In genomic region chr7:19755008-19755407, GRCm38 (mm10) we compare ENCODE assay signal across 18 mouse cellular contexts. TPM values are rescaled to one million over a fixed set of nuclear protein-coding genes. Genes with fewer than 3 reads are reported as not detected.
A peak's percentile ranks its signal among the peaks of the same experiment; 100 is the strongest.
DNase-seq lines count a peak whose midpoint lies in the region; ATAC-seq lines count a peak whose summit lies in the region.
"Had no signal": no experiment of that assay in that cellular context is flagged by ENCODE, and none has a peak within 500 bp of the region (broad histone marks: within the 10 kb centered on the region; RNA-seq: fewer than 3 reads in every experiment).

No protein-coding gene starts in this region.

- peaks cover 18% of the 10 kb centered on the region; the same call in 1 of the 2 replicates for H3K36me3 ChIP-seq in embryonic facial prominence, embryonic 14.5 days (ENCODE audit: control insufficient read depth, insufficient read depth, low read length)
- H3K36me3 ChIP-seq in embryonic facial prominence, embryonic 10.5 days (replicated peaks): peaks cover 26% of the 10 kb centered on the region
- peaks cover 12% of the 10 kb centered on the region for H3K36me3 ChIP-seq in kidney, embryonic 16.5 days (ENCODE audit: insufficient read depth, low read length)
- peaks cover 13% of the 10 kb centered on the region; the same call in 1 of the 2 replicates for H3K36me3 ChIP-seq in intestine, embryonic 14.5 days (ENCODE audit: control insufficient read depth, insufficient read depth, low read length)
- H3K36me3 ChIP-seq: hindbrain, embryonic 15.5 days; midbrain, embryonic 12.5 days had no signal

- WGBS in embryonic facial prominence, embryonic 14.5 days: 67% methylated on average over 2 of the region's 2 CpGs
- 86% methylated on average over 2 of the region's 2 CpGs for WGBS in embryonic facial prominence, embryonic 10.5 days
- WGBS in kidney, embryonic 16.5 days: 84% methylated on average over 2 of the region's 2 CpGs
- WGBS in intestine, embryonic 14.5 days: 82% methylated on average over 2 of the region's 2 CpGs

- H3K9ac ChIP-seq in embryonic facial prominence, embryonic 14.5 days (ENCODE audit: low read depth, low read length): no peak overlapping the region
- no peak overlapping the region for H3K9ac ChIP-seq in kidney, embryonic 16.5 days (replicated peaks; ENCODE audit: low read length)
- H3K9ac ChIP-seq in intestine, embryonic 14.5 days (ENCODE audit: low read length): no peak overlapping the region
- H3K9ac ChIP-seq: hindbrain, embryonic 15.5 days; liver, embryonic 14.5 days; midbrain, embryonic 12.5 days had no signal

- 0 out of 2 replicates have a peak, but pooled peaks cover 2% of the 10 kb centered on the region for H3K4me1 ChIP-seq in embryonic facial prominence, embryonic 14.5 days (ENCODE audit: control insufficient read depth, insufficient read depth, low read length)
- peaks cover 11% of the 10 kb centered on the region for H3K4me1 ChIP-seq in embryonic facial prominence, embryonic 10.5 days
- peaks cover 22% of the 10 kb centered on the region for H3K4me1 ChIP-seq in kidney, embryonic 16.5 days (ENCODE audit: insufficient read depth, low read length)
- peaks cover 12% of the 10 kb centered on the region; the same call in 1 of the 2 replicates for H3K4me1 ChIP-seq in intestine, embryonic 14.5 days (replicated peaks; ENCODE audit: control insufficient read depth, insufficient read depth, low read length)

- no peak overlapping the region for H3K27ac ChIP-seq in embryonic facial prominence, embryonic 14.5 days (replicated peaks; ENCODE audit: low read depth, low read length)
- H3K27ac ChIP-seq in embryonic facial prominence, embryonic 10.5 days (replicated peaks): no peak overlapping the region
- H3K27ac ChIP-seq in kidney, embryonic 16.5 days (ENCODE audit: low read length): peak overlapping the region; percentile 73
- peak overlapping the region; percentile 71; the same call in 1 of the 2 replicates for H3K27ac ChIP-seq in intestine, embryonic 14.5 days (ENCODE audit: low read depth)
- H3K27ac ChIP-seq: liver, embryonic 14.5 days; midbrain, embryonic 12.5 days had no signal

- no peak overlapping the region for H3K4me2 ChIP-seq in embryonic facial prominence, embryonic 14.5 days (ENCODE audit: low read depth, low read length)
- H3K4me2 ChIP-seq in kidney, embryonic 16.5 days (replicated peaks; ENCODE audit: low read depth, low read length): no peak overlapping the region
- H3K4me2 ChIP-seq in intestine, embryonic 14.5 days (ENCODE audit: low read length): no peak overlapping the region
- H3K4me2 ChIP-seq: hindbrain, embryonic 15.5 days; midbrain, embryonic 12.5 days had no signal

- peak; percentile 38 for DNase-seq in embryonic facial prominence, embryonic 14.5 days (ENCODE audit: low spot score)
- no peak for DNase-seq in embryonic facial prominence, embryonic 10.5 days (ENCODE audit: low spot score)
- DNase-seq in kidney, postnatal 14 days: no peak
- peak; percentile 29 for DNase-seq in 416B (ENCODE audit: low read depth)
- DNase-seq in intestine, embryonic 14.5 days (ENCODE audit: low spot score): no peak
- DNase-seq: cerebellum, adult 11 months; gastrocnemius, postnatal 36 days; spleen, adult 18-20 months had no signal

- H3K4me3 ChIP-seq in embryonic facial prominence, embryonic 14.5 days (ENCODE audit: low read depth, low read length): no peak overlapping the region
- no peak overlapping the region for H3K4me3 ChIP-seq in embryonic facial prominence, embryonic 10.5 days
- no peak overlapping the region for H3K4me3 ChIP-seq in kidney, embryonic 16.5 days (ENCODE audit: low read length)
- no peak overlapping the region for H3K4me3 ChIP-seq in intestine, embryonic 14.5 days (ENCODE audit: low read depth, low read length)
- H3K4me3 ChIP-seq: hindbrain, embryonic 15.5 days; midbrain, embryonic 12.5 days had no signal

- ATAC-seq in embryonic facial prominence, embryonic 14.5 days (ENCODE audit: low read depth): no peak
- no peak for ATAC-seq in kidney, embryonic 16.5 days (ENCODE audit: low FRiP score, low TSS enrichment)
- ATAC-seq in intestine, embryonic 14.5 days (replicated peaks; ENCODE audit: low FRiP score, low TSS enrichment, low read depth): no peak
- no peak for ATAC-seq in megakaryocyte progenitor cell, adult 5-6 weeks (replicated peaks; ENCODE audit: poor library complexity)
- no peak for ATAC-seq in CD4-positive, CD25-positive, alpha-beta regulatory T cell, adult 4 months
- ATAC-seq: forebrain, embryonic 16.5 days had no signal

- no peaks in the 10 kb centered on the region for H3K9me3 ChIP-seq in embryonic facial prominence, embryonic 14.5 days (ENCODE audit: control insufficient read depth, low read length)
- H3K9me3 ChIP-seq in embryonic facial prominence, embryonic 10.5 days: no peaks in the 10 kb centered on the region
- no peaks in the 10 kb centered on the region for H3K9me3 ChIP-seq in kidney, embryonic 16.5 days (ENCODE audit: low read length)
- 0 out of 2 replicates have a peak, but pooled peaks cover 3% of the 10 kb centered on the region for H3K9me3 ChIP-seq in intestine, embryonic 14.5 days (ENCODE audit: control insufficient read depth, low read length)
- H3K9me3 ChIP-seq: hindbrain, embryonic 15.5 days; midbrain, embryonic 12.5 days had no signal

- no peaks in the 10 kb centered on the region for H3K27me3 ChIP-seq in embryonic facial prominence, embryonic 14.5 days (replicated peaks; ENCODE audit: control insufficient read depth, insufficient read depth, low read length)
- no peaks in the 10 kb centered on the region for H3K27me3 ChIP-seq in embryonic facial prominence, embryonic 10.5 days (replicated peaks; ENCODE audit: low read depth, poor library complexity, severe bottlenecking)
- no peaks in the 10 kb centered on the region for H3K27me3 ChIP-seq in kidney, embryonic 16.5 days (ENCODE audit: insufficient read depth, low read length)
- no peaks in the 10 kb centered on the region for H3K27me3 ChIP-seq in intestine, embryonic 14.5 days (replicated peaks; ENCODE audit: control insufficient read depth, insufficient read depth, low read length)
- H3K27me3 ChIP-seq: hindbrain, embryonic 15.5 days; midbrain, embryonic 12.5 days had no signal

RNA-seq across cellular contexts. Expression of gene Nectin2, which starts 4.7 kb away (rescaled TPM):
- polyA plus RNA-seq in embryonic facial prominence, embryonic 14.5 days (2014; fragmentation: Nextera tagmentation; extraction: Ambion mirVana): 55.2 and 62.0 TPM in 2 replicates
- 110 TPM in 2 replicates for polyA plus RNA-seq in embryonic facial prominence, embryonic 10.5 days (2016; fragmentation: Nextera tagmentation; extraction: Ambion mirVana)
- polyA plus RNA-seq in kidney, embryonic 16.5 days (2015; fragmentation: Nextera tagmentation; extraction: Ambion mirVana): 150 and 157 TPM in 2 replicates
- 136 TPM in 2 replicates for polyA plus RNA-seq in intestine, embryonic 14.5 days (2014; fragmentation: Nextera tagmentation; extraction: Ambion mirVana)
- 0.95 and 2.2 TPM in 2 replicates for total RNA-seq in megakaryocyte progenitor cell, adult 5-6 weeks (2015)
- 0.78 and 1.0 TPM in 2 replicates for total RNA-seq in megakaryocyte progenitor cell, adult 5-6 weeks (2017)
- polyA plus RNA-seq in CD4-positive, CD25-positive, alpha-beta regulatory T cell, adult 4 months (2017; shearing (Covaris generic)): under 1 TPM in 1 of 2 experiments, not detected in 1; 0.12 TPM

RNA-seq across cellular contexts. Expression of gene Bcam, which starts 15.8 kb away (rescaled TPM):
- 101 and 114 TPM in 2 replicates for polyA plus RNA-seq in embryonic facial prominence, embryonic 14.5 days (2014; fragmentation: Nextera tagmentation; extraction: Ambion mirVana)
- 68.3 and 79.4 TPM in 2 replicates for polyA plus RNA-seq in embryonic facial prominence, embryonic 10.5 days (2016; fragmentation: Nextera tagmentation; extraction: Ambion mirVana)
- polyA plus RNA-seq in kidney, embryonic 16.5 days (2015; fragmentation: Nextera tagmentation; extraction: Ambion mirVana): 280 and 309 TPM in 2 replicates
- polyA plus RNA-seq in intestine, embryonic 14.5 days (2014; fragmentation: Nextera tagmentation; extraction: Ambion mirVana): 89.6 and 93.4 TPM in 2 replicates
- not detected in 2 replicates for total RNA-seq in megakaryocyte progenitor cell, adult 5-6 weeks (2015)
- not detected in 2 replicates for total RNA-seq in megakaryocyte progenitor cell, adult 5-6 weeks (2017)
- polyA plus RNA-seq in CD4-positive, CD25-positive, alpha-beta regulatory T cell, adult 4 months (2017; shearing (Covaris generic)): 1 to 10 TPM; 2.5 to 3.7 TPM

RNA-seq across cellular contexts. Expression of gene Tomm40, which starts 39.8 kb away (rescaled TPM):
- 114 and 125 TPM in 2 replicates for polyA plus RNA-seq in embryonic facial prominence, embryonic 14.5 days (2014; fragmentation: Nextera tagmentation; extraction: Ambion mirVana)
- polyA plus RNA-seq in embryonic facial prominence, embryonic 10.5 days (2016; fragmentation: Nextera tagmentation; extraction: Ambion mirVana): 216 and 221 TPM in 2 replicates
- 136 and 153 TPM in 2 replicates for polyA plus RNA-seq in kidney, embryonic 16.5 days (2015; fragmentation: Nextera tagmentation; extraction: Ambion mirVana)
- 143 and 174 TPM in 2 replicates for polyA plus RNA-seq in intestine, embryonic 14.5 days (2014; fragmentation: Nextera tagmentation; extraction: Ambion mirVana)
- total RNA-seq in megakaryocyte progenitor cell, adult 5-6 weeks (2015): 61.5 and 62.2 TPM in 2 replicates
- total RNA-seq in megakaryocyte progenitor cell, adult 5-6 weeks (2017): 42.5 and 50.8 TPM in 2 replicates
- polyA plus RNA-seq in CD4-positive, CD25-positive, alpha-beta regulatory T cell, adult 4 months (2017; shearing (Covaris generic)): 1 to 10 TPM; 3.7 to 6.9 TPM

RNA-seq across cellular contexts. Expression of gene Cblc, which starts 41.6 kb away (rescaled TPM):
- polyA plus RNA-seq in embryonic facial prominence, embryonic 14.5 days (2014; fragmentation: Nextera tagmentation; extraction: Ambion mirVana): 4.7 TPM in 2 replicates
- polyA plus RNA-seq in embryonic facial prominence, embryonic 10.5 days (2016; fragmentation: Nextera tagmentation; extraction: Ambion mirVana): 1.9 and 2.9 TPM in 2 replicates
- 9.4 and 12.2 TPM in 2 replicates for polyA plus RNA-seq in kidney, embryonic 16.5 days (2015; fragmentation: Nextera tagmentation; extraction: Ambion mirVana)
- polyA plus RNA-seq in intestine, embryonic 14.5 days (2014; fragmentation: Nextera tagmentation; extraction: Ambion mirVana): 13.5 and 14.0 TPM in 2 replicates
- not detected in 2 replicates for total RNA-seq in megakaryocyte progenitor cell, adult 5-6 weeks (2015)
- not detected in 2 replicates for total RNA-seq in megakaryocyte progenitor cell, adult 5-6 weeks (2017)
- polyA plus RNA-seq in CD4-positive, CD25-positive, alpha-beta regulatory T cell, adult 4 months (2017; shearing (Covaris generic)): not detected
- total RNA-seq: common myeloid progenitor, adult 5-6 weeks; gastrocnemius, postnatal 36 days; layer of hippocampus, adult 18-20 months; left cerebral cortex, postnatal 10 days had no signal
- polyA plus RNA-seq: forebrain, embryonic 16.5 days; hindbrain, embryonic 15.5 days had no signal

RNA-seq across cellular contexts. Expression of gene Apoe, which starts 56.0 kb away (rescaled TPM):
- 482 and 510 TPM in 2 replicates for polyA plus RNA-seq in embryonic facial prominence, embryonic 14.5 days (2014; fragmentation: Nextera tagmentation; extraction: Ambion mirVana)
- polyA plus RNA-seq in embryonic facial prominence, embryonic 10.5 days (2016; fragmentation: Nextera tagmentation; extraction: Ambion mirVana): 135 and 168 TPM in 2 replicates
- 291 and 312 TPM in 2 replicates for polyA plus RNA-seq in kidney, embryonic 16.5 days (2015; fragmentation: Nextera tagmentation; extraction: Ambion mirVana)
- 227 and 233 TPM in 2 replicates for polyA plus RNA-seq in intestine, embryonic 14.5 days (2014; fragmentation: Nextera tagmentation; extraction: Ambion mirVana)
- total RNA-seq in megakaryocyte progenitor cell, adult 5-6 weeks (2015): 18.7 and 27.5 TPM in 2 replicates
- 110 and 130 TPM in 2 replicates for total RNA-seq in megakaryocyte progenitor cell, adult 5-6 weeks (2017)
- polyA plus RNA-seq in CD4-positive, CD25-positive, alpha-beta regulatory T cell, adult 4 months (2017; shearing (Covaris generic)): 1 to 10 TPM; 6.6 to 7.6 TPM

Comparison
In these comparisons a context has a peak if more than half of its experiments do, and no peak if none do; other contexts are left out.
1. DNase-seq: peak in embryonic facial prominence, embryonic 14.5 days (single experiment) and 416B (single experiment); none in embryonic facial prominence, embryonic 10.5 days (single experiment), kidney, postnatal 14 days (single experiment) and intestine, embryonic 14.5 days (single experiment).
2. H3K27ac ChIP-seq: peak in kidney, embryonic 16.5 days (single experiment) and intestine, embryonic 14.5 days (single experiment); none in embryonic facial prominence, embryonic 14.5 days (single experiment) and embryonic facial prominence, embryonic 10.5 days (single experiment).
3. RNA of gene Nectin2, which starts 4.7 kb away (polyA plus RNA-seq): 150 to 157 TPM in kidney, embryonic 16.5 days, 136 TPM in intestine, embryonic 14.5 days, 110 TPM in embryonic facial prominence, embryonic 10.5 days and 55.2 to 62.0 TPM in embryonic facial prominence, embryonic 14.5 days; 0.12 TPM in CD4-positive, CD25-positive, alpha-beta regulatory T cell, adult 4 months; every median in the first group is over 10 times any median in the second.
4. RNA of gene Bcam, which starts 15.8 kb away (polyA plus RNA-seq): 280 to 309 TPM in kidney, embryonic 16.5 days, 101 to 114 TPM in embryonic facial prominence, embryonic 14.5 days, 89.6 to 93.4 TPM in intestine, embryonic 14.5 days and 68.3 to 79.4 TPM in embryonic facial prominence, embryonic 10.5 days; 2.5 to 3.7 TPM in CD4-positive, CD25-positive, alpha-beta regulatory T cell, adult 4 months; every median in the first group is over 10 times any median in the second.
5. RNA of gene Tomm40, which starts 39.8 kb away (polyA plus RNA-seq): 216 to 221 TPM in embryonic facial prominence, embryonic 10.5 days, 143 to 174 TPM in intestine, embryonic 14.5 days, 136 to 153 TPM in kidney, embryonic 16.5 days and 114 to 125 TPM in embryonic facial prominence, embryonic 14.5 days; 3.7 to 6.9 TPM in CD4-positive, CD25-positive, alpha-beta regulatory T cell, adult 4 months; every median in the first group is over 10 times any median in the second.